Mouse (Mus musculus) cerebellum, adult 18-20 months (tissue): ENCODE results near the gene Blmh.
A peak's percentile ranks its signal among the peaks of the same experiment; 100 is the strongest.
"Not testable (repeated sequence)": the region's sequence is repeated elsewhere in the genome, so short reads cannot be mapped to it uniquely, and the experiment has no call there.

ENCODE experiments used
- DNase-seq, 2 experiments: peaks; one replicate each; pipeline ENCODE4 v3.0.0; 2021

Gene Blmh

DNA sequence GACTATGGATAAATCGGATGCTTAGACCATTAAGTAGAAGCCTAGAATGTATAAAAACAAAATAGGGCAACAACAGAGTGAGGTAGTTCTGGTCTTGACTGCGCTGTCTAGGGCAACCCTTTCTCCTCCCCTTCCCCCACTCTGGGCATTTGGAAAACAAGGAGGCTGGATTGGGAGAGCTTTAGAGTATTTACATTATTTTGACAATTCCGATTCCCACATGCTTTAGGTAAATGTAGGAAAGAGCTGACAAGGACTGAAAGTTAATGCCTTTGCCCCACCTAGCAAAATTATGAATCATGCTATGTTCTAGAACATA, 7.4 kb upstream of the Blmh start:
- no peak for DNase-seq

DNA sequence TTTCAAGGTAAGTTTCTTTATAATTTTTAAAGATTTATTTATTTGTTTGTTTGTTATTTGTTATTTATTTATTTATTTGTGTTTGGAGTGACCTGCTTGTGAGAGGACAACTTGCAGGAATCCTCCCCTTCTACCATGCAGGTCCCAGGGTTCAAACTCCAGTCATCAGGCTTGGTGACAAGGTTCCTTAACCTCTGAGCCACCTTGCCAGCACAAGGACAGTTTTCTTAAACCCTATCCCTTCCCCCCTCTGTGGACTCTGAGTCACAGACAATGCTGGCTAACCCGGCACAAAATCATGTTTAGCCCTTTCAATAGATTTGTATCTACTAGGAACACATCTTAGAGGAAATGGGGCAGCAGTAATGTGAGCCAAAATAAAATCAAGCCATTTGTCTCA, 4.0 kb upstream of the Blmh start:
- DNase-seq, result no peak

DNA sequence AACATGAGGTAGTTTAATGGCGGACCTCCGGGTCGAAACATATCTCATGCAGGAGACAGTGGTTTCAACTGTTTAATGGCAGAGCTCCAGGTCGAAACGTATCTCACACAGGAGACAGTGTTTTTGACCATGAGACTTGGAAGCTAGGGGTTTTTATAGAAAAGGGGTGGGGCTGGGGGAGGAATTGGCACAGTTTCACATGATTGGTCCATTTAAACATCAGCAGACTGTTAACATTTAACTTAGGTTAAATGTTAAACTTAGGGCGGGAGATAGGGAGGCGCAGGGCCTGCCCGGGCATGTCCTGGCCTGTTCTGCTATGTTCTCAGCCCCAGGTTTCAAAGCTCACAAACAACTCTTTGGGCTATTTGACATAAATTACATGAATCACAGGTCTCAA, 4.0 kb downstream of the Blmh start:
- not testable (repeated sequence) for DNase-seq

DNA sequence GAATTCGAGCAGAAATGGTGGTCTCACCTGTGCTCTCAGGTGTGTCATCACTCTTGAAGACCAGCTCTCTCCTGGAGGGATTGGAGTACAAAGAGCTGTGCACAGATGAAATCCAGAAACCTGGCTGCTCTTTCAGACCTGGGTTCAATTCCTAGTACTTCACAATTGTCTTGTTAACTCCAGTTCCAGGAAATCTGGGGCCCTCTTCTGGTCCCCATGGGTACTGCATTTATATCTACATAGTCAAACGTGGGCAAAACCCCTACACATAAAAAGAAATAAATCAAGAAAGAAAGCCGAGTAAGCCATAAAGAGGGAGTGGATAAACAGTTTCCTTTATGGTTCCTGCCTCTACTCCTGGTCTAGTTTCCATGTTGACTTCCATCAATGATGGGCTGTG, 8.6 kb downstream of the Blmh start:
- no peak for DNase-seq

DNA sequence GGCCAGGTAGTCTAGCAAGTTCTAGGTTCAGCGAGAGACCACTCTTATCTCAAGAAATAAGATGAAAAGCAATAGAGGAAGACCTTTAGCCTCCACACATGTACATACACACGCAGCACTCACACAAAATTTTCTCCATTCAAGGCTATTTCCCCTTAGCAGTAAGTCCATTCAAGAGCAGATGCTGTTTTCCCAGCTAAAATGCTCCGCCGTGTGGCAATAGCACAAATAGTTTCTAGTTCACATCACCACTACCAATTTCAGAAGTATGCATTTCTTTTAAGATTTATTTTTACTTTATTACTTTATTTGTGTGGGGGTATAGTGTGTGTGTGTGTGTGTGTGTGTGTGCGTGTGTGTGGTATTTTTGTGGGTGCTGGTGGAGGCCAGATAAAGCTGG, 12.0 kb downstream of the Blmh start:
- DNase-seq, result no peak

DNA sequence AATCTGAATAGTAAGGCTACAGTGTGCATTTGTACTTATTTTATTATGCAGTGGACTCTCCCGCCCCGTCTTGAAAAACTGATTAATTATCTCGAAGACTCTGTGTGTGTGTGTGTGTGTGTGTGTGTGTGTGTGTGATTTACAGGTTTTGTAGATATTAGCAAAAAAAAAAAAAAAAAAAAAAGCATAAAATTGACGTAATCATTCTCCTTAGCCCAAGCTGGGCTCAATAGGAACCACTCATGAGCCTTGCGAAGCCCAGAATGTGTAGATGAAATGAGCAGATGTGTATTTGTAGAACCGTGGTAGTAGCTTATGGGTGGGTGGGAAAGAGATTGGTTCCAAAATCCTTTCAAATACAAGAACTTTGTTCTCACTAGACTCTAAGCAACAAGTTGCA, 20.2 kb downstream of the Blmh start:
- no peak for DNase-seq

DNA sequence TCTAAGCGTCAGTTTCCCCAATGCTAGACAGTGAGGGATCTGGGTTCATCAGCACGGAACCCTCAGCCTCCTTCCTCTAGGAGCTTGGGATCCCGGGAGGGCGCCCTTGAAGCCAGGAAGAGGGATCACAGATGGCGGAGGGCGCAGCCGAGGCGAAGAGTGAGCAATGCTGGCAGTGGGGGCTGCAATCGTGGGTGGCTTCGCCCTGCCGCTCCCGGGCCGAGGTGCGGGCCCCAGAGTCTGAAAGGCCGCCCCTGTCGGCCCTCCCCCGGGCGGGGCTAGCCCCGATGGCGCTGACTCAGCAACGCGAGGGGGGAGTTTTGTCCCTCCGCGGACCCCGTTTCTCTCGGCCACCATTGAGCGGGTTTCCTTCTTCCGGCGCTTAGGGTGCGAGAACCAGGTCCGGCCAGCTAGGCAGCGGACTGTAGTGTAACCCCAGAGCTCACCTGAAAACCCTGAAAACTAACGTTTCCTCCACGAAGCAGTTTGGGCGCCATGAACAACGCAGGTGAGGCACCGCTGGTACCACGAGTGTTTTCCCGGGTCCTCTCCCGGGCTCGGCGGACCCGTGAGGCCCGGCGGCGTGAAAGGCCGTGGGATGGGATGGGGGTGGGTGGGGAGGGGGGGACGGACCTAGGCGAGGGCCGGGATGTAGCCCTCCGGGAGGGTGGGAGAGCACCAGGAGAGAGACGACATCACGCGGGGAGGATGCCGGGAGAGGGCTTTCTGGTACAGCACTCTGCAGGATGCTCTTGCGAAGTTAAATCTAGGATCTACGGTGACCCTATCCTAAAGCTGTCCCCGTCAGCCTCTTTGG, 21.0 kb downstream of the Blmh start:
- DNase-seq, result peak; percentile 90 to 95

DNA sequence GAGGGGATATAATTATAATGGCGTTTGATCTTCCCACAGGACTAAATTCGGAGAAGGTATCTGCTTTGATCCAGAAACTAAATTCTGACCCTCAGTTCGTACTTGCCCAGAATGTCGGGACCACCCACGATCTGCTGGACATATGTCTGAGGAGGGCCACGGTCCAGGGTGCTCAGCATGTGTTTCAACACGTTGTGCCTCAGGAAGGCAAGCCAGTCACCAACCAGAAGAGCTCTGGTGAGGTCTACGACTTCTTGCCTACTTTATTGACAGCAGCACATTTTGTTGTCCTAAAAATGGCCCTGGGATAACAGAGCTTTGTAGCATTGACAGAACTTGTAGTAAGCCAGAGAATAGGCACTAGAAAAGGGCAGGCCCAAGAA, 21.6 kb downstream of the Blmh start:
- DNase-seq, result peak; percentile 14 to 29

DNA sequence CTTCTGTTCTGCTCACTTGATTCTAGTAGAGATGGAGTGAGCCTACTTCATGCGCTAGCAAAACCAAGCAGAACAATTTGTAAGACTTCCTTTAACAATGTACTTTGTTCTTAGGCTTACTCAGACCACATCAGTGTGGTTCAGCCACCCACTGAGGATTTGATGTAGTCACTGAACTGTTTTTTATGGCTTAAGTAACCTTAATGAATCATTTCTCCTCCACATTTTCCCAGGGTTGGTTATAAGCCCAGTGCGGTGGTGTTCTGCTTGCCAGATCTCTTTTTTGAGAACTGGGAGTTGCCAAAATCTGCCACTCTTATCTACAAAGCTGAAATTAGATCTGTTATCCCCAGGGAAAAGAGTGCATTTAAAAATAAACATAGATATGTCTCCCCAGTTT, 28.9 kb downstream of the Blmh start:
- no peak for DNase-seq

DNA sequence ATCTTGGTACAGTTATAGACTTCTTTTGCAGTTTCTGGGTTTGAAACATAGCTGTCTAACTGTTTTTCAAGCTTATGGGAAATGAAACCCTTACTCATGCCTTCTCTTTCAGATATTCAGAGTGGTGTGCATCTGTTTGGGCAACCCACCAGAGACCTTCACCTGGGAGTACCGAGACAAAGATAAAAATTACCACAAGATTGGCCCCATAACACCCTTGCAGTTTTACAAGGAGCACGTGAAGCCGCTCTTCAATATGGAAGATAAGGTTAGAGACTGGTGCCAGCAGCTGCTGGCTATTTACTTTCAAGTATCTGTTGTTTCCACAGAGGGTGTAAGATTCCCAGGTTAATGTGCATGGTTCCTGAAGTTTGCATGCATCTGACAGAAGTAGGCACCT, 41.1 kb downstream of the Blmh start:
- DNase-seq, result no peak

DNA sequence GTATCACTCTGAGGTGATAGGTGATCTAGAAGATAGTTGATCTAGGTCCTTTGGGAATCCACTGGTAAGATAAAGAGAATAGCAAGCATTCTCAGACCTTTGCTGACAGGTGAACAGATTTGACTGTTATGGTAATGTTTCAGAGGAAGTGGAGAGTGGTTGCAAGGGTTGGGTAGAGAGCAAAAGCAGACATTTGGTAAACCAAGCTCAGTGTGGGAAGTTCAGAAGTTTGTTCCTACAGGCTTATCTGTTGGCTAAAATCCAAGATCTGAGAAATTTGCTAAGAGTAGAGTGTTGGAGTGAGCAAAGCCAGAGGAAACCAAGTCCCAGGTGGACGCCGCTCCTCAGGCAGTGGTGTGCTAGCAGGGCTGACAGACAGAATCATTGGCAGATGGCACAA, 45.7 kb downstream of the Blmh start:
- no peak for DNase-seq

DNA sequence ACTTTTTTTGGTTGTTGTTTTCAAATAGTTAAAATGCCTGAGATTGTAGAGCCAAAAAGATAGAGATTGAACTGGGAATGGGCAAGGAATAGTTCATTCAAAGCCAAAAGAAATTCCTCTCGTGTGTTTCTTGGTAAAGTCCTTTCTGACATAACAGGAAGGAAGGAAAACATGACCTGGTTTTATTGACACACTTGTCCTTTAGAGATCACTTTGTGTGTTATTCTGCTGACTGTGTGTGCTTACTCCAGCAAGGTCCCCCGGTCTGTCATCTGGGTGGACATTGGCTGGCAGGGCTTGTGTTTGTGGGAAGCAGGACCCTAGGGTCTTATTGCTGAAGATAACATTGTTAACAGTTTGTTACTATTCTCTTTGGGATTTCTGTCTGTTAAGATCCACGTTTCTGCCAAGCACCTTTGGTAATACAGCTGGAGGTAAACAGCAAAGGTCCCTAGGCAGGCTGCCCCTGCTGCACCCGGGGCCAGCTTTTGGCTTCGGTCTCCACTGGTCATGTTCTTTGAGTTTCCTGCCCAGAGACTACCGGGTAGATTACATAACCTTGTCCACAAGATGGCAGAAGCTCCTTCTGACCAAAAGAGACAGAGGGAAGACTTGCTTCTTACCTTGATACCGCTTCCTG, 50.2 kb downstream of the Blmh start:
- DNase-seq, result no peak

DNA sequence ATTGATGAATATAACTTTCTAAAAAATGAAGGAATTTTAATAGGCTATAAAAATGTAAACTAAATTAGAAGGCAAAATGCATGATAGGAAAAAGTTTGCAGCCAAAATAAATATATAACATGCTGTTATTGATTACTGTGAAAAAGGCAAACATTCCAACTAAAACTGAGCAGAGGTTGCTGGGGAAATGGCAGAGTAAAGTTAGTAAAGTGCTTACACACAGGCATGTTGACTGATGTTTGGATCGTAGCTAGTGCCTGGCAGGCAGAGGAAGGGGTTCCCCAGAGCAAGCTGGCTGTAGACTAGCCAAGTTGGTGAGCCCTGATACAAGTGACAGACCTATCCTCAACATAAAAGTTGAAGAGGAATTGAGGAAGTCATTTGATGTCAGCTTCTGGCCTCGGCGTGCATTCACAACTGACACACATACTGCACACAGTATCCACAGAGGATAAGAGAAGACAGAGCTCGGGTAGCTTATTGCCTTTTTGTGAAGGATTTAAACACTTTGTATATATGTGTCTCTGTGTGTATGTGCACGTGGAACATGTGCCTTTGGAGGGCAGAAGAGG, 57.0 kb downstream of the Blmh start:
- DNase-seq, result no peak

DNA sequence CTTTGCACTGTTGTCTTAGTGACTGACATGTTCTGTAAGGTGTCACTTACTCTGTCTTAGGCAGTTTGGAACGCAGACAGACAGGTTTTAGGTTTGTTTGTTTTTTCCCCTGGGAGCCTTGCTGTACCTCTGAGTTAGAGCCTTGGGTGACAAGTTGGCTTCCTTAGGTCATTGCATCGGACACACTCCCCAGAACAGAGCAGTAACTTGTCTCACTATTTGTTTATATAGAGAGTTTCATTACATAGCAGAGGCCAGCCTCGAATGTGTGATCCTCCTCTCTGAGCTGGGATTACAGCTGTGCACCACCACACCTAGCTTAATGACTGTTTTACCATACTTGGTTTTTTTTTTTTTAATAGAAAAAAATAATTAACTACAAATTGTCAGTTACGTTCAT, 57.8 kb downstream of the Blmh start:
- no peak for DNase-seq

DNA sequence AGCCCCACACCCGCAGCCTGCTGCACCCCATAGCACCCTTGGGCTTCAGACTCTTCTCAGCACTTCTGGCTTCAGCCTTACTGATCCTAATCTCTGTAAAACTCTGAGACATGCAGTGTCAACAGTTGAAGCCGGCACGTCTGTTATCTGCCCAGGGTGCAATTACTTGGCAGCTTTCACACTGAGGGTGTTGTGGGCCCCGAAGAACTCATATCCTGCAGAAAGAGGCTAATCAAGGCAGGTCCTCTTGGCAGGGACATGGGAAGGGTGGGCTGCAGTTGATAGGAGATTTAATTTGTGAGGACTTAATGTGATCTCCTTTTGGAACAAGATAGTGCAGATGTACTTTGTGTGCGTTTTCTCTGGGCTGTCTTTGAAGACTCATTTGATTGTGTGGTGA, 59.0 kb downstream of the Blmh start:
- DNase-seq, result no peak

DNA sequence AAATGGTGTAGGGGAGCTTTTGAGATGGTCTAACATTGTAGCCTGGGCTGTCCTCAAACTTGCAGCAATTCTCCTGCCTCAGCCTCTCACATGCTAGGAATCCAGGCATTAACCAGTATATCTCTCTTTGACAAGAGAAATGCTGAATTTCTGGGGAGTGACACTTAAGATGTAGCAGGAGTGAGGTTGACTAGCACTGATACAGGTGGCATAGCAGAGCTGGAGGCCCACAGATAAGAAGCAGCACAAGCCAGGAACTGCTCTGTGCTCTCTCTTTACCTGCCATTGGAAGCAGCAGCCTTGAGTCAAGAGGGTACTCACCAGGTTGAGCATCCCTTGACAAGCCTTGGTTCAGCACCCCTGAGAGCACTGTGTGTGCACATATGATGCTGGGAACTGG, 59.6 kb downstream of the Blmh start:
- no peak for DNase-seq

DNA sequence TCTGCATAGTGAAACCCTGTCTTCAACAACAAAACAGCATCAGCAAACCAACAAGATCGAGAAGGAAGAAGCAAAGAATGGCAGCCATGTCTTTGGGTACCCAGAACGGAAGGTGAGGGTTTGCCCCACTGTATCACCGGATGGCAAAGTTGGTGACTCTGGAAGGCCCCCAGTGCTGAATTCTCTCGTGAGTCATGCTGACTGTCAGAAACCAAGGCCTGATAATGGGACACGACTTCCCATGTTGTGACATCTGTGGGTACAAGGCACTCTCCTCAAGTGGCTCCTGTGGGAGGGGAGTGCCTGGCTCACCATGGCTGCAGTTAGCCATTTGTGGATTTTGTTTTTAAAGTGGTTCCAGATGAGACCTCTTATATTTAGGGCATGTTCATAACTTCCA, 66.2 kb downstream of the Blmh start:
- DNase-seq, result no peak

DNA sequence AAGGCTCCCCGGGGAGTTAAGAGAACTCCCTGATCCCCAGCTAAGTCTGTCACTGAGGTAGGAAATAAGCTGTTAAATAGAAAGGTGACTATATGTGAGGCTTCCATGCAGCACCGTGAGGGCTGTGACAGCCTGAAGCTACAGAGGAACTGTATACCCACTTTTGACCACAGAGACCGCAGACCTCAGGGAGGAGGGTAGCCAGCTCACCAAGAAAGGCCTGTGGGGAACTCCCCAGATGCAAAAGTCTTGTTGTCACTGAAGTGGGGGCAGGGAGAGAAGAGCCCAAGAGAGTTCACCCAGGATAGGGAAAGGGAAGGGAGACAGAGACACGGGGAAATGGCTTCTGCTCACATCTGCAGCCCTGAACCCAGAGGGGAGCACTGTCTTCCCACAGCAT, 68.3 kb downstream of the Blmh start:
- no peak for DNase-seq

DNA sequence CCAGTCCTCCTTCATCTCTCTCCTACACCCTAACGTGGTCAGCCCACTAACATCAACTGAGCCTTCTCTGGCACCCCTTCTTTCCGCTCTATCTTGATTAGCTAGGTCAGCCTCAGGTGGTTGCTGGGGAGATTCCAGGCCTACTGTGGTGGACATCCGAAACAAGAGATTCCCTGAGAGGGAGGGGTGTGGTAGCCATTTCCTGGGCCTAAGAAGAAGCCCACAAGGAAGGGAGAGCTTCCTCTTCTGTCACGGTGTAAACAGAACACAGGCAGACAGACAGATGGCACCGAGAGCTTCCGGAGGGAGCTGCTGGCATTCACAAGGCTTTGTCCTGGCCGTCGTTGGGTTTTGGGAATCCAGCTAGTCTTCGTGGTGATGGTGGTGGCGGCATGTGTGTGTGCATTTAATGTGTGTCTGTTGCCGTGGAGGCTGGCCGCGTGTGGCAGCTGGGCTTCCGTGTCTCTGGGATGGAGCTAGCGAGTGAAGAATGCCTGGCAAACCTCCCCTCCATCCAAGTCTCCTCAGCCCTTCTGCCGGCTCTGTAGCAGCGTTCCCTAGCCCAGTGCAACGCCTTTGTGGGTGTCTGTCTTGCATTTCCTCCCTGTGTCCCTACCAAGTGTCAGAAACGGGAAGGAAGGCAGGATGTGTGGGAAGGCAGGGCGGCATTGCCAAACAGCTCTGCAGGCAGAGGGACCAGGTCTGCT, 71.5 kb downstream of the Blmh start:
- DNase-seq, result no peak

DNA sequence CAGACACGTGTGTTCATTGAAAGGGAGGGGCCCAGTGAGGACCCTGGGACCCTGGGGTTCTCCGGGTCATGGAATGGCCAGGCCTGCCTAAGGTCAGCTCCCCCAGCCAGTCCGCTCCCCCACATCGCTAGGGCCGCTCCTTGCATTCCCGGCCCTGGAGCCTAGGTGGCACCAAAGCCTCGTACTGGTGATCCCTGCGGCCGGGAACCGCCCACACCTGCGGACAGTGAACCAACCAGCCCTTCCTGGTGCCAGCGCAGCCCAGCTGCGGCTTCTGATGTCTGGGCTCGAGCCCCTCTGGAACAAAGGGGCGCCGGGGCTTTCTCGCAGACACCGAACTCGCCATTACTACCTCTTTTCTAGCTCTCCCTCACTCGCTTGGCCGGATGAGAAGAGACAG, 72.7 kb downstream of the Blmh start:
- DNase-seq, result peak; percentile 81 to 82

DNA sequence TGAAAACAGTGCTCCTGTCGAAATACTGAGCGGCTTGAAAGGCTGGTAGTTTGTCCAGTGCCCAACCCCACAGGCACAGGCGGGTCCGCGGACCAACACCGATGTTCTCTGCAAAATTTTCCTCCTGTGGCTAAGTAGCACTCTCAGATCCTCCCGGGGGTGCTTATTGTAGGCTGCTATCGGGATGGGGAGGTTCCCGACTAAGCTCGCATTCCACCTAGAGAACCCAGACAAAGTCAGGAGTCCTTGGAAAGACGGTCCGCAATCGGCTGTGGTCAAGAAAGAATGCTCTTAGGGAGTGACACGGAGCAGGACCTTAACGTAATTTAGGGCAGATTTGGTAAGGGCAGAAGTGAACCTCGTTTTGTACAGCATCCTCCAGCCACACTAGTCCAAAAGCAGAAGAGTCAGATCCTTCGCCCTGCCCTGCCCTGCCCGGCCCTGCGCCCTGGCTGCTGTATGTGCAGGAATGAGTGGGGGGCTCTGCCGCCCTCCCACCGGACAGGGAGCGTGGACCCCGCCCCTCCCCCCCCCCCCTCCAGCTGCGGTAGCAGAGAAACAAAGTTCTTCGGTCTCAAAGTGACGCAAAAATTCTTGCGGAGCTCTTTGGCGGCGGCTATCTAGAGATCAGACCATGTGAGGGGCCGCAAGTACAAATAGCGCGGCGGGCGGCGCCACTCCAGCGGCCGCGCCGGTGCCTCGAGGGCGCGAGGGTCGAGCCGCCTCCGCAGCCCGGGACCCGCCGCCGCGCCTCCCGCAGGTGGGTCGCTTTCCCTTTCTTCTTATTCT, 73.5 kb downstream of the Blmh start, which contains the start of gene Slc6a4:
TSS of gene Slc6a4 (plus strand) at position 688 of the 789 bp plus-strand sequence.
- peak in 1 of 2 experiments; percentile 15 for DNase-seq

DNA sequence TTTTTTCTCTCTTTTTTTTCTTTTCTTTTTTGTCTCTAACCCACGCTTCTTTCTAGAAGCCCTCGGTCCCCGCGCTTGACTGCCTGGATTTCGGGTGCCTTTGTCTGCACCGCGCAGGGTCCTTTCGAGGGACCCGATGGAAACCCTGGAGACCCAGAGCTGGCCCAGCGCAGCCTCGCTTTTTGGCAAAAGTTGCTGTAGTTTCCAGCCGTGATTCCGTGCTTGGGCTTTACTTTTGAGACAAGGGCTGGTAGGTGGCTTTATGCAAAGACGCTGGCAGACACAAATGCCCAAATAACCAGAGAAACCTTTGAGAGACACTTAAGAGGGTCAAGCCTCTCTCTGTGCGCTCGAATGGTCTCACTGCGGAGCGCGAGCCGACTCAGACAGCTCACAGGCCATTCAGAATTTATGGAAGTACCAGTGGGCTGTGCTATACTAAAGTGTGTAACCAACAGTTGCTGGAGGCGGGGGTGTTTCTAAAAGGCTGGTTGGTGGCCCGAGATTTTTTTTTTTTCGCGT, 74.2 kb downstream of the Blmh start:
- DNase-seq, result peak in 1 of 2 experiments; percentile 4

DNA sequence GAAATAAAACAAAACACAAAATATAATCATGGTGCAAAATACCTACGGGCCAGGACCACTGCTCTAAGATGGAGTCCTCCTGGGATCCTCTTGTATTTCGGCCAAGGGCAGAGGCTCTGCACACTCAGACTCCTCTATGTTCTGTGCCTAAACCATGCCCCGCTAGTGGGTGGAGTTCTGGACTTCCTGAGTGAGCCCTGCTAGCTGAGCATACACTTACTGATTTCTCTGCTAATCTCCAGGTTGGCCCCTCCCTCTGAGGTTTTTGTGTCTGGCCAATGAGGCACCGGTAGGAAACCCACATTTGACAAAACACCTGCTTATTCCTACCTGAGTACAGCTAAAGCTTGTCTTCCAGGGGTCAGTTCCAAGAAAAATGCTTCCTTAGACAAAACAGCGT, 76.1 kb downstream of the Blmh start:
- DNase-seq, result no peak
